Mouse (Mus musculus): ENCODE data around the gene Tubb4b.
"Not testable (repeated sequence)": the region's sequence is repeated elsewhere in the genome, so short reads cannot be mapped to it uniquely, and the experiment has no call there.

Gene Tubb4b

DNA sequence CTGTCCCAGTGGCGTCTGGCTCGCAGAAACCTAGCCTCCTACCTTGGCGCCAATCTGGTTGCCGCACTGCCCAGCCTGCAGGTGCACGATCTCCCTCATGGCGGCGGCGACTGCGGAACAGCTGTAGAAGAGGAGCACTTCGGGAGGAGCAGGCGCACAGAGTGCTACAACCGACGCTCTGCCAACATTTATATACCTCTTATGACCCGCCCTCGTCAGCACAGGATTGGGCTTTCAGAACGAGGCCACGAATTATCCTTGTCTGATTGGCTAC lies at the start of gene Tubb4b:
Gene Tubb4b, minus strand, starts transcription at position 211 of the 274 bp plus-strand sequence.
- no peak for DNase-seq

DNA sequence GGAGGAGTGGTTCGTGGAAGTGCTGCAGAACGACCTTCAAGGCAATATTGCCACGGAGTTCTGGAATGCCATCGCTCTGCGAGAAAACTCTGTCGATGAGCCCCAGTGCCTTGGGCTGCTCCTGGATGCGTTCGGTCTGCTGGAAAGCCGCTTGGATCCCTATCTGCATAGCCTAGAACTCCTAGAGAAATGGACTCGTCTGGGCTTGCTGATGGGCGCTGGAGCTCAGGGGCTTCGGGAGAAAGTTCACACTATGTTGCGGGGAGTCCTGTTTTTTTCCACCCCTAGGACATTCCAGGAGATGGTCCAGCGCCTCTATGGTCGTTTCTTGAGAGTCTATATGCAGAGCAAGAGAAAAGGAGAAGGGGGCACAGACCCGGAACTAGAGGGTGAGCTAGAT lies 48.5 kb upstream of the Tubb4b start:
- DNase-seq: no peak

DNA sequence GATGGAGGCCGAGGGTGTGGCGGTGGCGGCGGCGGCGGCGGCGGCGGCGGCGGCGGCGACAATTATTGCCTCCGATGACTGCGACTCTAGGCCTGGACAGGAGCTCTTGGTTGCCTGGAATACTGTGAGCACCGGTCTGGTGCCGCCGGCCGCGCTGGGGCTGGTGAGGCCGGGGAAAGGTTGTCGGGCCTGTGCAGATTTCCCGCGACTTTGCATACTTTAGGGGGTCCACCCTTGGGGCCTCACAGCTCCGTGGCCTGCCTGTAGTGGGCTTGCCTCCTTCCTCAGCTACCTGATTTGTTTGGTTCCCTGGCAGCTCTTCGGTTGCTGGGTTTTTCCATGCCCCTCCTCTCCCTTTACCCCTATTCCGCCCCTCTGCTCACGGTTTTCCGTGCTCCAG lies 48.0 kb upstream of the Tubb4b start:
- no peak for DNase-seq

DNA sequence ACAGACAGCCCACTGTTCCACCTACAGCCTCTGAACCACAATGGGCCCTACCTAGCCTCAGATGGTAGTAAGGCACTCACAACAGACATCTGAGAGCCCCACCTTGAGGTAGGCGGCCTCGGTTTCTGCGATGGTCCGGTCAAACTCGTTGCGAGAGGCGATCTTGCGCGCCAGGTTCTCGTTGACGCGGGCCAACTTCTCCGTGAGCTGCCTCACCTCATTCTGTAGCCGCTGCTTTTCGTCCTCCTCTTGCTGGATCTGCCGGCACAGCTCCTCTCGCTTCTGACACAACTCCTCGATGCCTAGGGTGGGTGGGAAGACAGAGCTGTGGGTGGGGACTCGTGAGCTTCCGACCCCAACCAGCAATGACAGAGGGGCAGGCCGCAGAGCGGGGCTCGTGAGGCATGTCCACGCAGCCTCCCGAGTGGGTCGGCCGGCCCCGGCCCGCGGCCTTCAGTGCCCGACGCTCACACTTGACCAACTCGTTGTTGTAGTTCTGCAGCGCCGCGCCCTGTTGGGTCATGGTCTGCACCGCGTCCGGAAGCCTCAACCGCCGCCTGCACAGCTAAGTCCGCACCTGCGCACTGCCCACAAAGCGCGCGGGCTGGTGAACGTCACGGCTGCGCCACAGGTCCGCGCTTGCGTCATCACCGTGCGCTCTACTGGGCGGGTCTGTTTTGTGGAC lies 47.5 kb upstream of the Tubb4b start, which contains the start of the genes Ssna1 and Anapc2:
Gene Ssna1, minus strand, starts transcription at position 612 of the 685 bp plus-strand sequence.
Gene Anapc2, plus strand, starts transcription at position 652 of the 685 bp plus-strand sequence.
- DNase-seq: peak; percentile 98

DNA sequence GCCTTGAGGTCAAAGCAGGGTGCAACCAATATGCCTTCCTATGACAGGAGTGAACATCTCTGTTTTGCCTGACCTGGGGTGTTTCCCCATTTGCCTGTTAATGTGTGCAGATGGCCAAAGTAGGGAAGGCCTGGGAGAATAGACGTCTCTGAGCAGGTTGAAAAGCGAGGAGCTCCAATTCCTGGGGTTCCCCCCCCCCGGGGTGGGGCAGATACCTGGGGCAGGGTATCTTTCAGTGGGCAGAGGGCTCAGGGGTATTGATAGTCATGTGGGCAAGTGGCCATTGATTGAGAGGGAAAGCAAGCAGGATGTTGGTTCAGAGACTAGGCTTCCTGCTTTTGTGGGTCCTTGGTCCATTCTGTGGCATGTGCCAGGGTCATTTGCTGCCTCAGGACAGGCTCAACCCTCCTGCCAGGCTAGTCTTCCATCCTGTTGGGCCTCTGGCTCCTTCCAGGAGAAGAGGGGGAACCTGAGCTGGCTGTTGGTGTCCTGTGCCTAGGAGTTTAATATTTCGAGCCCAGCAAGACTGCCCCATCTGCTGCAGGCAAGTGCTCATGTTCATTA lies 43.3 kb upstream of the Tubb4b start:
- no peak for DNase-seq

DNA sequence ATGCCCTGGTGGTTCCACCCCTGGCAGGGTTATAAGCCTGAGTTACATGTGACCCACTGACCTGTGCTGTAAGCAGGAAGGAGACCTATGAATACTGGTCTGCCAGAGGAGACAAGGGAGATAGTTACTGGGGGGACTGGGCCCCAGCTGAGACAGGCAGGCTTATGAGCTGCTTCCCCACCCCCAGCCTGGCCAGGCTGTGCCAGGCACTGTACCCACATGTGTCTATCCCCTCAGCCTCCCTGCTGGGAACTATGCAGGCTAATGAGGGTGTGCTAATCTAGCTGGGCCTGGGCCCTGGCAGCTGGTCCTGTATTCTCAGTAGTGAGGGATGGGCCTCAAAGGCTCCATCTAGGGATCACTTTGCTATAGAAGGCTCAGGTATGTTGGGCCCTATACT lies 42.7 kb upstream of the Tubb4b start:
- no peak for DNase-seq

DNA sequence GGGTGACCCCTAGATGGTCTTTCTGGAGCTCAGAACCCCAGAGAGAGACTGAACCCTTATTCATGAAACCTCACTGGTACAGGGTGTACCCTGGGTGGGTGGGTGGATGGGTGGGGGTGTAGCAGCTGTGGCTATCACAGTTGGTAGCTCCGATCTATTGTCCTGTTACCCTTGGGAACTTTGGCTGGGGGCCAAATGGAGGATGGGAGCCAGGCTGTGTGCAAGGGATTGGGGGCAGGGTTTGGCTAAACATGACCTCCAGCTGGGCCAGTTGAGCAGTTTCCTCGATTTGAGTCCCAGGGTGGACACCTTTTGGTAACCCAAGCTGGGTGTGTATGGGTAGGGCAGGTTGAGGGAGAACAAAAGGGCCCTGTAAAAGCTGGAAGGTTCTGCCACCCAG lies 42.2 kb upstream of the Tubb4b start:
- DNase-seq: peak; percentile 79

DNA sequence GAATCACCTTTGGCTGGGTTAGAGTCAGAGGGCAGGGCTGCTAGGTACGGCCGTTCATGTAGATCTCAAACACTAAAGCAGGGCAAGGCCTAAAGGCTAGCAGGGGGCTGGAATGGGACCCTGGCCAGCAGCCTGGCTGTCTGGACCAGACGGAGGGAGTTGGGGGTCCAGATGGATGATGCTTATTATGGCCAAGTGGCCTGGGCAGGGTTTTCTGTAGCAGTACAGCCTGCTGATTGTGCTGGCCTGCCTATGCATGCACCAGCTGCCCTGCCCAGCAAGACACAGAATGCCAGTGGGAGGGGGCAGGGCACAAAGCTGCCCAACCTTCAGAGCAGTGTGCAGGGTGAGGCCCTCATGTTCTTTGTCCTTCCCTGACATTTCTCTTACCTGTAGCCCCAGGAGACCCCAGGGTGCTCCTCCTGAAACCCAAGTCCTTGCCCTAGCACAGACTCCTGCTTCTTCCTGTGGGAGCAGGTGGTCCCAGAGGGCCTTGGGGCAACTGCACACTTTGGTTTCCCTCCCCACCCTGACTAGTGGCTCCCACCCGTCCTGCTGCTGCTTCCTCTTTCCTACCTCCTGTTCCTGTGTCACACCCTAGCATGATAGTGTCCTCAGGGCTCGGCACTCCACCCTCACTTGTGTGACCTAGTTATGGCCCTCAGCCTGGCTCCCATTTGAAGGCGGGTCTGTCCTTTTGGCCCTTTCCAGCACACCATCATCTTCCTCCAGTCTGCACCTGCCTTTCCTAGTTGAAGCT lies 41.6 kb upstream of the Tubb4b start:
- DNase-seq: peak; percentile 61

DNA sequence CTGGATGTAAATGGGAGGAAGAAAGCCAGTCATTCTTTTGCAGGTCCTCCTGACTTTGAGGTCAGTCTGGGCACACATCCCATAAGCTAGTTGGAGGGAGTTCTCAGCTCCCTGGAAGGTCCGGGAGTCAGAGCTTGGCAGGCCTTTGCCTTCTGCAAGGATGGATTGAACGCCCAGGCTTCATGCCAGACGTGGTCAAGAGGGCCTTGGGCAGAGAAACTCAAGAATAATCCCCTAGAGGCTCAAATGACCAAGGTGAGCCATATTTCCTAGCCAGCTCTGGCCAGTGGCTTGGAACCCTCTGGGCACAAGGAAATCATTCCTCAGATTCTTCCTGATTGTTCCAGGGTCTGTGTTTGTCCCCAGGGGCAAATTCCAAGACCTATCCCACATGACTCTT lies 40.3 kb upstream of the Tubb4b start:
- peak; percentile 94 for DNase-seq

DNA sequence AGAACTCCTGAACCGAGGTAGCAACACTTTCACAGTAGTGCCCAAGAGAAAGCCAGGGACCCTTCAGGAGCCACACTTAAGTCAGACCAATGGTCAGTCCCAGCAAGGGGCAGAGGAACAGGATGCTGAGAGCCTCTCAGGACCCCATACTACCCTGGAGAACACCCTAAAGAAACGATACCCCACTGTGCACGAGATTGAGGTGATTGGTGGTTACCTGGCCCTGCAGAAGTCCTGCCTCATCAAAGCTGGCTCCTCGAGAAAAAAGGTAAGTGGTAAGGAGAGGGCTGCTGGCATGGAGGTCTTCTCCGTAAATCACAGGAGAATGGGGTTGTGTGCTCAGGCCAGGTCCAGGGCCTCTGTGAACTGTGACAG lies 39.8 kb upstream of the Tubb4b start:
- DNase-seq: no peak

DNA sequence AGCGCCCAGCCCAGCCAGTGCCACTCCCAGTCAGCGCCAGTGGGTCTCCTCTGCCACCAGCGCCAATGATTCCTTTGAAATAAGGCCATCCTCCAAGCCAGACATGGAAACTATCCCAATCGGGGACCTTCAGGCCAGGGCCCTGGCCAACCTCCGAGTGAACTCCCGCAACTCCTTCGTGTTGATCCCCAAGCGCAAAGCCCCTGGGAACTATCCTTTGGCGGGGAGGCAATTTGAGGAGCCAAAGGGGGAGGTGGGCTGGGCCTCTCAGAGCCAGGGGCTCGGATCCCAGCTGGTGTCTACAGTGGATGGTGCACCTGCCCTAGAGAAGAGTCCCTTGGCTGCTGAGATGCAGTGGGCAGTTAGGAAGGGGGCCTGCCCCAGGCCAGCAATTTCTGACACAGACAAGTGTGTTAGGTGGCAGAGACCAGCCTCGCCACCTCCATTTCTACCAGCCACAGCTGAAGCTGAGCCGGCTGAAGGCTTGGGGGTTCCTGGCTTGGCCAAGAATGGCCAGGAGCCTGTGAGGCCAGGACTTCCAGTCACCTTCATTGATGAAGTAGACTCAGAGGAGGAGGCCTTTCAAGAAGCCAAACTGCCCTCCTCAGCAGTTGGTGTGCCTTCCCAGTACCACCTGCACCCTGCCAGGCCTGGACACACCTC lies 39.3 kb upstream of the Tubb4b start:
- DNase-seq: no peak

DNA sequence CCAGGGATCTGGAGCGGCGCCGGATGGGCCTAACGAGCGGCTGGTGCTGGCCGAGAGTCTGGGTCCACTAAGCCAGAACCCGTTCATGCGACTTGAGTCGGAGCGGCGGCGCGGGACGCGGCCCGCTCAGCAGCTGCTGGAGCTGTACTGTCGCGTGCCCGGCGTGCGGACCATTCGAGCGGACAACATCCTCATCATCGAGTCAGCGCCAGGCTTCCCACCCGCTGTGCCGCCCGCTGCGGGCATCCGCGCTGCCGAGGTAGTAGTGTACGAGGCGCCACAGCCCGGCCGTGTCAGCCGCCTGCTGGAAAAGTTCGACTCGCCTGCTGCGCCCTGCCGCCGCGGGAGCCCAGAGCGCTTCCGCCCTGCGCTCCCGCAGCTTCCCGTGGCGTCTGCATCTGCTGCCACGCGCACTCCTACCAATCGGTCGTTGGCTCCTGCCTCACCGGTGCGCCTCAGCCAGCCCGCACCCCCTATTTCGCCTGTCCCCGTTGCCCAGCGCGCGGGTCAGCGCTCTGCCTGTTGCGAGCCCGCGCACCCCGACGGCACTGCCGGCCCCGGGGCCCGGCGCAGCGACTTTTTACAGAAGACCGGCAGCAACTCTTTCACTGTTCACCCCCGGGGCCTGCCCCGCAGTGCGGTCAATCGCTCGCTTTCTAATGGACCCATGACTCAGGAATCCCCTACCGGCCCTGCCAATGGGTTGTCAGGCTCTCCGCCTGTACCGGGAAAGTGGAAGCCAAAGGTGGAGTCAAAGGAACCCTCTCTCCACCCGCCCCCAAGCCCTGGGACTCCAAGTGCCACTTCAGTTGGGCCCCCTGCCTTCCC lies 38.5 kb upstream of the Tubb4b start:
- peak; percentile 40 for DNase-seq

DNA sequence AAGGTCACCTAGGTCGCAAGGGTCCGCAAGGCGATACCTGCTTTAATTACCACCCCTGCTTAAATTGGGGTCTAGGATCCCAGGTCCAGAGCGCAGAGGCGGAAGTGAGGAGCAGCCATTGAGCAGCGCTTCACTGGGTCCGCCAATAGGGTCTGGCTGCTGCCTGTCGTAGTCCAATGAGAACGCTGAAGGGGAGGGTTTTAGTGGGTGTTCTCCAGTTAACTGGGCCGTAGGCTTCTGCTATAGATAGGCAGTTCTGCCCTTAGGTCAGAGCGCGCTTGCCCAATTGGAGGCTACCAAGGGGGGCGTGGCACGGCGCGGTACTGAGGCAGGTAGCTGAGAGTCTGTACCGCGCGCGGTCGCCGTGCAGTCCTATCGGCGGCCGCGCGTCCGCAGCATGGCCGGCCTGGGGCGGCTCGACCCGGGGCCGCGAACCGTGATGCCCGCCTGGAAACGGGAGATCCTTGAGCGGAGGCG lies 37.8 kb upstream of the Tubb4b start, which contains the start of gene Tprn:
Gene Tprn, plus strand, starts transcription at position 328 of the 477 bp plus-strand sequence.
- peak; percentile 99 for DNase-seq

DNA sequence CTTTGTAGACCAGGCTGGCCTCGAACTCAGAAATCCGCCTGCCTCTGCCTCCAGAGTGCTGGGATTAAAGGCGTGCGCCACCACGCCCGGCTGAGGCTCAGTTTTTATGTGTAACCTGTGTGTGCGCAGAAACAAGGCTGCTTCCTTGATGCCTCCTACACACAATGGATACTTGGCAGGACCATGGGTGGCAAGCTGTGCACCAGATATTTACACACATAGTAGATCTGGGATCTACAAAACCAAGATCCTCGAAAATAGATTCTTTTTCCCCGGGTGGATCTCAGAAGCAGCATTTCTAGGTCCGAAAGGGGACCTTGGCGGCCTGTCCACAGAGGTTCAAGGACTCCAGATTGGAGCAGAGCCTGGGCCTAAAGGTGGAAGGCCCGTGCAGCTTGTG lies 37.4 kb upstream of the Tubb4b start:
- no peak for DNase-seq

DNA sequence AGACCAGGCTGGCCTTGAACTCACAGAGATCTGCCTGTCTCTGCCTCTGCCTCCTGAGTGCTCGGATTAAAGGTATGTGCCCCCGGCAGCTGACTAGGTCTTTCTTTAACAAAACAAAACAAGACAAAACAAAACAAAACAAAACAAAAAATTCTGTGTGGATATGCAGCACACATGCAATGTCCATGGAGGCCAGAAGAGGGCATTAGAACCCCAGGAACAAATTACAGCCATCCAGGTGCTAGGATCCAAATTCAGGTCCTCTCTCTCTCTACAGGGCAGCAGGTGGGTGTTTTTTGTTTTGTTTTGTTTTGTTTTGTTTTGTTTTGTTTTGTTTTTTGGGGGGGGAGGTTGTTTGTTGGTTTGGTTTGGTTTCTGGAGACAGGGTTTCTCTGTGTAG lies 34.4 kb upstream of the Tubb4b start:
- no peak for DNase-seq

DNA sequence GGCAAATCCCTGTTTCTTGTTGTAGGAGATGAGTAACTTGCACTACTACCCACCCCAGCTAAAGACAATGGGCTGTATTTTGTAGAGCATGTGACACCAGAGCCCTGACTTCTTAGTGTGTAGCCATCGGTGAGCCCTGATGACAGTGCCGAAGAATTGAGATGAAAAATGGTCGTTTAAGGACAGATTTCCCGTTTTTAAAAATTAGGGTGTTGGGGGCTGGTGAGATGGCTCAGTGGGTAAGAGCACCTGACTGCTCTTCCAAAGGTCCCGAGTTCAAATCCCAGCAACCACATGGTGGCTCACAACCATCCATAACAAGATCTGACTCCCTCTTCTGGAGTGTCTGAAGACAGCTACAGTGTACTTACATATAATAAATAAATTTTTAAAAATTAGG lies 32.7 kb upstream of the Tubb4b start:
- not testable (repeated sequence) for DNase-seq

DNA sequence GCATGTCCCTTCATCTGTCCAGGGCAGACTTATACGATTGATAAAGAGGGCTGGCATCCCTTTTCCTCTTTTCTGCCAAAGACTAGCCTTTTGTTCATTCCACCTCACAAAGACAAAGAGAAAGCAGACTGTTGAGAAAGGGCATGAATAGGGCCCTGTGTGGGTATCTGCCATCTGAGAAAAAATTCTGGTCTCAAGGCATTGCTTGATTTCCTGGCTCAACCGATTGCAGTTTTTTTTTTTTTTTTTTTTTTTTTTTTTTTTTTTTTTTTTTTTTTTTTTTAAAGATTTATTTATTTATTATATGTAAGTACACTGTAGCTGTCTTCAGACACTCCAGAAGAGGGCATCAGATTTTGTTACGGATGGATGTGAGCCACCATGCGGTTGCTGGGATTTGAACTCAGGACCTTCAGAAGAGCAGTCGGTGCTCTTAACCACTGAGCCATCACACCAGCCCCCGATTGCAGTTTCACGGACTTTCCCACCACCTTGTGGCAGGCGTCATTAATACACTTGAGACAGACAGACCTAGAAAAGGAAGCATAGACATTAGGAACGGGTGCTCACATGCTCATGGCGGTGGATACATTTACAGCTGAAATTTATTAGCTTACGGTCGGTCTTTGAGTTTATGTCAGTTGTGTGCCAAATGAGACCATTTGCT lies 32.1 kb upstream of the Tubb4b start:
- DNase-seq: peak; percentile 64

DNA sequence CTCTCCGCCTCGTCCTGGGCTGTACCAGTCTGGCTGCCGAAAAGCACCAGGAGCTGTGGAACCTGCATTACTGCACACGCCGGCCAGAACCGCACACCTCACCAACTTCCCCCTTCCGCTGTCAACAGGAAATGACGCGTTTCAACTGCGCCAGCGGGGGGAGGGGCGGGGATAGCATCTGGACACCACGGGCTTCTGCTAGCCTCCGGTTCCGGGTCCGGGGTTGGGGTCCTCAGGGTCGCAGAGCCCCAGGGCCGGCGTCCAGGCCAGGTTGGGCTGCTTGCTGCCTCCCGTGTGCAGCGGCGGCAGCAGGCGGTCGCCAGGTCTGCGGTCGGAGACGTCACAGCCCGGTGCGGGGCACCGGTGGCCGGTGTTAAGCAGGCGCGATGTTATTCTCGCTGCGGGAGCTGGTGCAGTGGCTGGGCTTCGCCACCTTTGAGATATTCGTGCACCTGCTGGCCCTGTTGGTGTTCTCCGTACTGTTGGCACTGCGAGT lies 30.8 kb upstream of the Tubb4b start, which contains the start of gene Tmem203:
Gene Tmem203, plus strand, starts transcription at position 156 of the 496 bp plus-strand sequence.
- peak; percentile 87 for DNase-seq

DNA sequence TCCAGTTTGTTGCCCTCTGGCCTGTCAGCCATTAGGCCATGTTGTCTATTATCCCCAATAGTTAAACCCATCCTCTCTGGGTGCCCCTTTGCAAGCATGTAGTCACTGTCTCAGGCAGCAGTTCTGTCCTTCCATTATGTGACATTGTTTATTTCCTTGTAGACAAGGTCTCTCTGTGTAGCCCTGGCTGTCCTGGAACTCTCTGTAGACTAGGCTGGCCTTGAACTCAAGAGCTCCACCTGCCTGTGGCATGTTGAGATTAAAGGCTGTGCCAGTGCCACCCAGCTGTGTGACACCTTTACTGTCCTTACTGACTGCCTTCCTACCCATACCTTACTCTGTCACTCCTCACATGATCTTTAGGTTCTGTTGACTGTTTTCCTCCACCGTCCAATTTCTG lies 27.8 kb upstream of the Tubb4b start:
- DNase-seq: peak; percentile 51

DNA sequence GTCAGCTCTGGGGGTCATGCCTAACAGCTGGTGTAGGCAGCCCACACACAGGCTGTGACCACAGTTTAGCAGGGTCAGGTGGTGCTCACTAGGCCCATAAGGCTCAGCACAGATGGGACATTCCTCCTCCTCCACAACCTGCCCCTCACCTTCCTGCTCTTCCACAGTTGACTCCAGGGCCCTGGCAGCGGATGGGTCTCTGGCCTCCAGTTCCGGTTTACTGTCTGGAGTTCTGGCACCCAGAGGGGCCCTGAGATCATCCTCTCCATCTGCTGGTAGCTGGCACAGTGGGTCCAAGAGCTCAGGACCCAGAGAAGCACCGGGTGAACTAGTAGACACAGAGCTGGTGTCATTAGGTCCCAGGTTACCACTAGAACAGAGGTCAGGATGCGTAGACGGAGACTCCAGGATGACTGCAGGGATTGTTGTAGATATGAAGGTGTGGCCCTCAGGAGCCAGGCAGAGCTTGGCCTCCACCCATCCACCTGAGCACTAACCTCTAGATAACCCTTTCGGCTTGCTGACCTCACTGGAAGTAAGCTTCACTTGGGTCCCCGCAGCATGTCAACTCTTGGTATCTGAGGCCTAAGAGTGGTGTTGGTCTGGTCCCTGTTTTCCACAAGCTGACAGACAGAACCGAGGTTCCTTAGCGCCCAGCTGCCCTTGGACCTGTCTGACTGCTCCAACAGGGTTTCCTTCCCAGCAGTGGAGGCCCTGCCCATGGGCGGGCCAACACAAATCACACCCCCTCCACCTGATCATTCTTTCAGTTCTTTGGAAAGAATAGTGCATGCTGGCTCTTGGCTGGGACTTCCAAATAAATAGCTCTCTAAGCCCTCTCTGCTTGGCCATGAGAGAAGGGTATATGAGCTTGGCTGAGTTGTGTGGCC lies 21.9 kb upstream of the Tubb4b start, which contains the start of gene AL732309.1:
Gene AL732309.1, minus strand, starts transcription at position 681 of the 890 bp plus-strand sequence.
- DNase-seq: peak; percentile 60

All from kidney, adult 9 months (tissue).